Mouse (Mus musculus) kidney, adult 2 months (tissue): Measurements from ENCODE around the gene Ddb2.

Experiments used
- CTCF ChIP-seq: fragments of 200-500 bp; conservative IDR thresholded peaks from 2 replicates; pipeline ENCODE4 v1.5.1; 2011; ENCODE audit warnings: low read depth, mild to moderate bottlenecking, control low read depth, low read length, moderate library complexity, mixed read lengths; ENCODE audit not compliant: insufficient read depth, insufficient read length
- POLR2A ChIP-seq: fragments of 200-500 bp; IDR thresholded peaks from one replicate; pipeline ENCODE4 v1.6.1; 2011; ENCODE audit warnings: low read depth, low read length, control low read depth

GRCm38 (mm10) chr2:91186208-91186607, 50.6 kb downstream of the Ddb2 start:
- TF ChIP-seq CTCF (no peak), POLR2A (no peak)
